16 mouse cellular contexts compared by ENCODE assay signal in genomic region chr5:51410006-51410405, GRCm38 (mm10).
"Had no signal": no experiment of that assay in that cellular context is flagged by ENCODE, and none has a peak within 500 bp of the region (broad histone marks: within the 10 kb centered on the region; RNA-seq: fewer than 3 reads in every experiment).

No protein-coding gene starts in this region.

- H3K36me3 ChIP-seq: lung, embryonic 15.5 days; midbrain, embryonic 13.5 days; midbrain, embryonic 15.5 days; neural tube, embryonic 12.5 days; stomach, embryonic 15.5 days had no signal

- H3K27me3 ChIP-seq: lung, embryonic 15.5 days; megakaryocyte, embryonic 14.5 days; midbrain, embryonic 13.5 days; midbrain, embryonic 15.5 days; neural tube, embryonic 12.5 days; stomach, embryonic 15.5 days had no signal

- H3K4me2 ChIP-seq: lung, embryonic 15.5 days; midbrain, embryonic 11.5 days; midbrain, embryonic 13.5 days; midbrain, embryonic 15.5 days; neural tube, embryonic 12.5 days; stomach, embryonic 15.5 days had no signal

- H3K9me3 ChIP-seq: lung, embryonic 15.5 days; megakaryocyte, embryonic 14.5 days; midbrain, embryonic 13.5 days; midbrain, embryonic 15.5 days; neural tube, embryonic 12.5 days; stomach, embryonic 15.5 days had no signal

- H3K9ac ChIP-seq: lung, embryonic 15.5 days; midbrain, embryonic 13.5 days; midbrain, embryonic 15.5 days; neural tube, embryonic 12.5 days; stomach, embryonic 15.5 days had no signal

- DNase-seq: lung, adult 18-20 months; lung, postnatal 14 days; lung, postnatal 4 days; right cerebral cortex, postnatal 14 days; thymus, adult 2 months; thymus, postnatal 25 days; thymus, postnatal 4 days had no signal

- H3K4me3 ChIP-seq: lung, embryonic 15.5 days; megakaryocyte, embryonic 14.5 days; midbrain, embryonic 13.5 days; midbrain, embryonic 15.5 days; neural tube, embryonic 12.5 days; stomach, embryonic 15.5 days had no signal

- H3K27ac ChIP-seq: lung, embryonic 15.5 days; midbrain, embryonic 13.5 days; midbrain, embryonic 15.5 days; neural tube, embryonic 12.5 days; stomach, embryonic 15.5 days; stomach, postnatal 0 days had no signal

- H3K4me1 ChIP-seq: lung, embryonic 15.5 days; megakaryocyte, embryonic 14.5 days; stomach, embryonic 15.5 days had no signal

- ATAC-seq: lung, postnatal 0 days; midbrain, embryonic 13.5 days; midbrain, embryonic 15.5 days had no signal
